Mouse (Mus musculus) C2C12 (cell line): ENCODE measurements at regions not wholly inside any gene's neighbourhood (a gene's known extent, or its start where the extent isn't known, plus 50 kb on each side); places are given as distances from the start of the nearest gene placed in this dataset.

Experiments used
- CTCF ChIP-seq: IDR thresholded peaks from one replicate; pipeline ENCODE4 v1.5.1; 2011; ENCODE audit not compliant: control insufficient read depth, insufficient read depth, insufficient read length
- FOSL1 ChIP-seq: IDR thresholded peaks from one replicate; pipeline ENCODE4 v1.8.0; 2011; ENCODE audit warnings: mild to moderate bottlenecking, low read length; ENCODE audit not compliant: poor library complexity, insufficient read depth, severe bottlenecking

- TF ChIP-seq CTCF (no peak), FOSL1 (no peak)
Measured at GRCm38 (mm10) chr2:160250228-160250627, 83.7 kb downstream of the Gm826 start.
